7 mouse cellular contexts compared by ENCODE assay signal in the genomic region with DNA sequence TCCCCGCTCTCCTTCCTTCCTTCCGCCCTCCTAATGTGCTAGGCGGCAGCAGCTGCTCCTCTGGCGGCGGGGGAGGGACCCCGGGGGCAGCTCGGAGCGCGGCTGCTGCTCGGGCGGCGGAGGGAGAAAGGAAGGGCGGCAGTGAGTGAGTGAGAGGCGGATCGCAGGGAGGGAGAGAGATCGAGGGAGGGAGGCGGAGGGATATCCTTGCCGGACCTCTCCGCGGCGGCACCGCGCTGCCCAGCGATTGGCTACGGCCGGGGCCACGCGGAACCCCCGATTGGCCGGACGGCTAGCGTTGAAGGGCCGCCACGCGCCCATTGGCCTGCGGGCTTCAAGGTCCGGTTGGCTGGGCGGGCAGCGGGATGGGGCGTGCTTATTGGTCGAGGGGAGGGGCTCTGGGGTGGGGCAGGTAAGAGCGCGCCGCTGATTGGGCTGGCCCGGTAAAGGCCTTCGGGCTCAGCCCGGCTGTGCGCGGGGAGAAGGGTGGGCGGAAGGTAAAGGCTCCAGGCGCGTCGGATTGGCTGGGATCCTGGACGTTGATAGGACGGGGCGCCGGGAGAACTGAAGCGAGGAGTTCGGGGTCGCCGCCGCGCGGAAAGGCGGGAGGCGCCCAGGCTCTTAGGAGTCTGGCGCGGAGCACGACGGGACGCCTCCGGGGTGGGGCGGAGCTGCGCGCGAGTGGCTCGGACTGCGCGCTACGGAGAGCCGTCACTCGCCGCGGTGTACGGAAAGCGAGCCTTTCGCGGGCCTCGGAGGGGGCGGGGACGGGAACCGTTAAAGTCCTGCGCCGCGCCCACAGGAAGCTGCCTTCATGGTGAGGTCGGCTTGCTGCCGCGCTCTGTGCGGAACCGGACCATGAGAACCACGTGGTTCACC. TPM values are rescaled to one million over a fixed set of nuclear protein-coding genes. Genes with fewer than 3 reads are reported as not detected.
DNase-seq lines count a peak whose midpoint lies in the region; ATAC-seq lines count a peak whose summit lies in the region.

Gene Kpnb1, minus strand, starts transcription at position 118 of the 879 bp plus-strand sequence.

- H3K27ac ChIP-seq in embryonic facial prominence, embryonic 12.5 days, result peak within 1 kb of the TSS; percentile 98
- H3K27ac ChIP-seq in limb, embryonic 11.5 days (replicated peaks; ENCODE audit: low read depth, low read length), result peak within 1 kb of the TSS; percentile 97
- H3K27ac ChIP-seq in midbrain, embryonic 14.5 days (replicated peaks; ENCODE audit: low read depth, low read length), result peak within 1 kb of the TSS; percentile 95

- ATAC-seq in embryonic facial prominence, embryonic 12.5 days (ENCODE audit: insufficient number of reproducible peaks, insufficient read depth, low FRiP score, low TSS enrichment), result peak; percentile 98
- ATAC-seq in limb, embryonic 11.5 days (ENCODE audit: insufficient number of reproducible peaks, low FRiP score, low TSS enrichment, low read depth), result peak; percentile 97
- peak; percentile 96 for ATAC-seq in midbrain, embryonic 14.5 days (ENCODE audit: low FRiP score, low TSS enrichment)

- peaks cover 24% of the 10 kb centered on the region for H3K36me3 ChIP-seq in embryonic facial prominence, embryonic 12.5 days
- peaks cover 9% of the 10 kb centered on the region; the same call in 1 of the 2 replicates for H3K36me3 ChIP-seq in limb, embryonic 11.5 days (ENCODE audit: control insufficient read depth, insufficient read depth, low read length)
- H3K36me3 ChIP-seq in midbrain, embryonic 14.5 days (ENCODE audit: control insufficient read depth, insufficient read depth, low read length), result peaks cover 33% of the 10 kb centered on the region

- H3K4me3 ChIP-seq in embryonic facial prominence, embryonic 12.5 days, result peak within 1 kb of the TSS; percentile 94
- peak within 1 kb of the TSS; percentile 94 for H3K4me3 ChIP-seq in limb, embryonic 11.5 days (ENCODE audit: low read depth, low read length)
- H3K4me3 ChIP-seq in midbrain, embryonic 14.5 days (replicated peaks; ENCODE audit: low read depth, low read length), result peak within 1 kb of the TSS; percentile 92

- under 1% methylated on average over 94 of the region's 101 CpGs for WGBS in embryonic facial prominence, embryonic 12.5 days
- WGBS in limb, embryonic 11.5 days, result under 1% methylated on average over 91 of the region's 101 CpGs
- under 1% methylated on average over 95 of the region's 101 CpGs for WGBS in midbrain, embryonic 14.5 days

- peak within 1 kb of the TSS; percentile 78 for H3K4me2 ChIP-seq in embryonic facial prominence, embryonic 12.5 days (replicated peaks)
- H3K4me2 ChIP-seq in limb, embryonic 11.5 days (ENCODE audit: low read depth, severe bottlenecking), result peak within 1 kb of the TSS; percentile 80
- H3K4me2 ChIP-seq in midbrain, embryonic 14.5 days (ENCODE audit: low read length), result peak within 1 kb of the TSS; percentile 70

- H3K9ac ChIP-seq in embryonic facial prominence, embryonic 12.5 days, result peak within 1 kb of the TSS; percentile 93
- H3K9ac ChIP-seq in limb, embryonic 11.5 days (ENCODE audit: low read length), result peak within 1 kb of the TSS; percentile 73
- H3K9ac ChIP-seq in midbrain, embryonic 14.5 days (replicated peaks; ENCODE audit: low read length), result peak within 1 kb of the TSS; percentile 82

- no peaks in the 10 kb centered on the region for H3K27me3 ChIP-seq in embryonic facial prominence, embryonic 12.5 days
- no peaks in the 10 kb centered on the region for H3K27me3 ChIP-seq in limb, embryonic 11.5 days (ENCODE audit: control insufficient read depth, insufficient read depth, low read length)
- H3K27me3 ChIP-seq in midbrain, embryonic 14.5 days (ENCODE audit: control insufficient read depth, insufficient read depth, low read length), result no peaks in the 10 kb centered on the region

- peaks cover 17% of the 10 kb centered on the region for H3K4me1 ChIP-seq in embryonic facial prominence, embryonic 12.5 days
- H3K4me1 ChIP-seq in limb, embryonic 11.5 days (ENCODE audit: control insufficient read depth, insufficient read depth, low read length), result peaks cover 12% of the 10 kb centered on the region
- H3K4me1 ChIP-seq in midbrain, embryonic 14.5 days (ENCODE audit: control insufficient read depth, insufficient read depth, low read length), result peaks cover 7% of the 10 kb centered on the region; the same call in 1 of the 2 replicates

- DNase-seq in adrenal gland, postnatal 25 days, result peak; percentile 99
- peak; percentile 100 for DNase-seq in heart, adult 11 months
- DNase-seq in kidney, adult 18-20 months, result peak; percentile 96
- DNase-seq in limb, embryonic 11.5 days (ENCODE audit: low spot score), result peak; percentile 98
- peak; percentile 100 for DNase-seq in midbrain, embryonic 14.5 days
- peak; percentile 92 to 99 for DNase-seq in spleen, adult 18-20 months

- no peaks in the 10 kb centered on the region for H3K9me3 ChIP-seq in embryonic facial prominence, embryonic 12.5 days
- no peaks in the 10 kb centered on the region for H3K9me3 ChIP-seq in limb, embryonic 11.5 days (ENCODE audit: control insufficient read depth, low read length)
- H3K9me3 ChIP-seq in midbrain, embryonic 14.5 days (ENCODE audit: control insufficient read depth, low read length), result no peaks in the 10 kb centered on the region

RNA-seq across cellular contexts. Expression of gene Kpnb1, which starts in this region (rescaled TPM):
- 116 and 120 TPM in 2 replicates for total RNA-seq in adrenal gland, postnatal 25 days (2021)
- 65.5 and 65.8 TPM in 2 replicates for polyA plus RNA-seq in embryonic facial prominence, embryonic 12.5 days (2016; fragmentation: Nextera tagmentation; extraction: Ambion mirVana)
- 97.6 and 102 TPM in 2 replicates for polyA plus RNA-seq in limb, embryonic 11.5 days (2014; fragmentation: Nextera tagmentation; extraction: Ambion mirVana)
- polyA plus RNA-seq in midbrain, embryonic 14.5 days (2014; fragmentation: Nextera tagmentation; extraction: Ambion mirVana), result 33.8 and 48.6 TPM in 2 replicates

Comparison
In these comparisons a context has a peak if more than half of its experiments do, and no peak if none do; other contexts are left out.
1. Peak in every context shown above with its lines: DNase-seq, ATAC-seq, H3K4me3 ChIP-seq and H3K27ac ChIP-seq.